Mouse (Mus musculus) stomach, embryonic 14.5 days (tissue): ENCODE data around the gene Cyp2c23. TPM values are rescaled to one million over a fixed set of nuclear protein-coding genes. Genes with fewer than 3 reads are reported as not detected.

Experiments used
- ATAC-seq: fragments of 200-750 bp; cut with Nextera tagmentation; 2 replicates; pipeline ENCODE4 v1.8.0; 2017; ENCODE audit warnings: low read depth, moderate TSS enrichment; ENCODE audit not compliant: insufficient number of reproducible peaks, insufficient read depth, low FRiP score
- H3K27ac ChIP-seq: fragments of 300-500 bp; sonication (generic); 2 replicates; pipeline ENCODE4 v1.5.1; 2014; ENCODE audit warnings: mild to moderate bottlenecking, low read length, moderate library complexity, mixed read lengths
- H3K27me3 ChIP-seq: fragments of 300-500 bp; sonication (generic); 2 replicates; pipeline ENCODE4 v1.6.1; 2014; ENCODE audit warnings: low read length, control low read depth, mixed read lengths; ENCODE audit not compliant: control insufficient read depth, insufficient read depth
- H3K36me3 ChIP-seq: fragments of 300-500 bp; sonication (generic); 2 replicates; pipeline ENCODE4 v1.6.1; 2014; ENCODE audit warnings: mild to moderate bottlenecking, control low read depth, low read length, moderate library complexity, mixed read lengths; ENCODE audit not compliant: control insufficient read depth, insufficient read depth
- H3K4me1 ChIP-seq: fragments of 300-500 bp; sonication (generic); 2 replicates; pipeline ENCODE4 v1.6.1; 2014; ENCODE audit warnings: low read length, control low read depth, mixed read lengths; ENCODE audit not compliant: control insufficient read depth, insufficient read depth
- H3K4me2 ChIP-seq: fragments of 300-500 bp; sonication (generic); replicated peaks from 2 replicates; pipeline ENCODE4 v1.6.1; 2014; ENCODE audit warnings: low read depth, low read length, control low read depth
- H3K4me3 ChIP-seq: fragments of 300-500 bp; sonication (generic); 2 replicates; pipeline ENCODE4 v1.5.1; 2014; ENCODE audit warnings: low read depth, low read length, control low read depth
- H3K9ac ChIP-seq: fragments of 300-500 bp; sonication (generic); replicated peaks from 2 replicates; pipeline ENCODE4 v1.6.1; 2014; ENCODE audit warnings: low read depth, mild to moderate bottlenecking, control low read depth, low read length, moderate library complexity, mixed read lengths
- H3K9me3 ChIP-seq: fragments of 300-500 bp; sonication (generic); 2 replicates; pipeline ENCODE4 v1.6.1; 2016; ENCODE audit warnings: low read depth, low read length, control low read depth; ENCODE audit not compliant: control insufficient read depth
- WGBS: fragments of 180-500 bp; shearing (Covaris S2); extraction: QIAGEN DNeasy Blood & Tissue Kit; methylation state at CpG from one replicate; pipeline ENCODE4 v1.1.7; 2014; 5-methylcytosine and 5-hydroxymethylcytosine counted together
- polyA plus RNA-seq: library from polyadenylated mRNA; unstranded; fragments of >200 nt; fragmentation: Nextera tagmentation; extraction: Ambion mirVana; gene quantifications from 2 replicates; pipeline ENCODE4 v1.2.1, GENCODE M21; 2014

Gene Cyp2c23
- polyA plus RNA-seq, 1 experiment from 2014 or later = 1.7 TPM

GRCm38 (mm10) chr19:43959162-43959561, 69.8 kb downstream of the Cyp2c23 start:
- Histone ChIP-seq H3K27me3 (no peaks in the 10 kb centered on the region), H3K4me1 (no peaks in the 10 kb centered on the region), H3K27ac (no peak overlapping the region), H3K36me3 (no peaks in the 10 kb centered on the region), H3K4me2 (no peak overlapping the region), H3K9ac (no peak overlapping the region), H3K4me3 (no peak overlapping the region), H3K9me3 (no peaks in the 10 kb centered on the region; the same call in 1 of the 2 replicates)
- peak; percentile 63; the same call in 1 of the 2 replicates for ATAC-seq
- WGBS = 34% methylated on average over 2 of the region's 2 CpGs

GRCm38 (mm10) chr19:43957881-43958280, 71.1 kb downstream of the Cyp2c23 start:
- H3K4me3 ChIP-seq = no peak overlapping the region
- 87% methylated on average over 4 of the region's 4 CpGs for WGBS
- H3K4me1 ChIP-seq = no peaks in the 10 kb centered on the region
- no peaks in the 10 kb centered on the region; the same call in 1 of the 2 replicates for H3K9me3 ChIP-seq
- no peak overlapping the region for H3K9ac ChIP-seq
- no peaks in the 10 kb centered on the region for H3K36me3 ChIP-seq
- H3K27ac ChIP-seq = no peak overlapping the region
- H3K4me2 ChIP-seq = no peak overlapping the region
- H3K27me3 ChIP-seq = no peaks in the 10 kb centered on the region
- ATAC-seq = no peak

GRCm38 (mm10) chr19:43957402-43957801, 71.6 kb downstream of the Cyp2c23 start:
- ATAC-seq = no peak
- 29% methylated on average over 4 of the region's 4 CpGs for WGBS

GRCm38 (mm10) chr19:43955266-43955665, 73.7 kb downstream of the Cyp2c23 start:
- WGBS = 69% methylated on average over 5 of the region's 5 CpGs

More at GRCm38 (mm10) chr19:43957402-43957801, 71.6 kb downstream of the Cyp2c23 start:
- no peaks in the 10 kb centered on the region for H3K36me3 ChIP-seq
- H3K4me2 ChIP-seq = no peak overlapping the region
- H3K4me1 ChIP-seq = no peaks in the 10 kb centered on the region
- no peak overlapping the region for H3K9ac ChIP-seq
- H3K27me3 ChIP-seq = no peaks in the 10 kb centered on the region
- H3K27ac ChIP-seq = no peak overlapping the region
- no peaks in the 10 kb centered on the region; the same call in 1 of the 2 replicates for H3K9me3 ChIP-seq
- H3K4me3 ChIP-seq = no peak overlapping the region

More at GRCm38 (mm10) chr19:43955266-43955665, 73.7 kb downstream of the Cyp2c23 start:
- H3K4me3 ChIP-seq = no peak overlapping the region
- H3K9me3 ChIP-seq = no peaks in the 10 kb centered on the region
- H3K4me1 ChIP-seq = no peaks in the 10 kb centered on the region
- H3K36me3 ChIP-seq = no peaks in the 10 kb centered on the region
- no peak overlapping the region for H3K4me2 ChIP-seq
- H3K9ac ChIP-seq = no peak overlapping the region
- no peak for ATAC-seq
- no peak overlapping the region for H3K27ac ChIP-seq
- H3K27me3 ChIP-seq = no peaks in the 10 kb centered on the region

Other genes starting within 250 kb of the Cyp2c23 start
- gene Abcc2, start 247.0 kb downstream of the Cyp2c23 start, polyA plus RNA-seq = 0.13 TPM in 2 replicates
- 28.0 and 30.5 TPM in 2 replicates for gene Dnmbp, start 89.0 kb downstream of the Cyp2c23 start, polyA plus RNA-seq
- gene Cpn1, start 42.7 kb downstream of the Cyp2c23 start, polyA plus RNA-seq = 46.3 and 54.7 TPM in 2 replicates
- gene Erlin1, start 40.6 kb upstream of the Cyp2c23 start, polyA plus RNA-seq = 38.9 and 42.7 TPM in 2 replicates
- gene Chuk, start 78.3 kb upstream of the Cyp2c23 start, polyA plus RNA-seq = 44.8 and 45.9 TPM in 2 replicates
- gene Cwf19l1, start 106.7 kb upstream of the Cyp2c23 start, polyA plus RNA-seq = 30.6 TPM in 2 replicates
- 86.5 and 90.1 TPM in 2 replicates for gene Bloc1s2, start 117.2 kb upstream of the Cyp2c23 start, polyA plus RNA-seq
- not detected in 2 replicates for gene Pkd2l1, start 163.2 kb upstream of the Cyp2c23 start, polyA plus RNA-seq
- gene Scd3, start 174.1 kb upstream of the Cyp2c23 start, polyA plus RNA-seq = 0.56 and 0.97 TPM in 2 replicates